Mouse (Mus musculus) layer of hippocampus, adult 8-10 months (tissue): ENCODE data around the gene Ifne. TPM values are rescaled to one million over a fixed set of nuclear protein-coding genes. Genes with fewer than 3 reads are reported as not detected.
"Not testable (repeated sequence)": the region's sequence is repeated elsewhere in the genome, so short reads cannot be mapped to it uniquely, and the experiment has no call there.

ENCODE experiments used
- DNase-seq, 2 experiments: peaks; one replicate each; pipeline ENCODE4 v3.0.0; 2022; ENCODE audit warnings: low spot score in 2 of 2
- microRNA-seq, 2 experiments: library from miRNA; unstranded; fragments of <30 nt; microRNA quantifications; one replicate each; pipeline ENCODE4 v1.2.0; 2022
- total RNA-seq, 4 experiments: library from RNA; stranded (reverse); gene quantifications; 2 replicates each; pipeline ENCODE4 v1.2.4; 2022

Ifne gene
- total RNA-seq, 4 experiments from 2014 or later, result not detected

- DNase-seq, result no peak
Observed at GRCm38 (mm10) chr4:88867926-88868911, 11.8 kb downstream of the Ifne start.

GRCm38 (mm10) chr4:88867366-88867925 lies 12.6 kb downstream of the Ifne start:
- peak; percentile 27 to 72 for DNase-seq

GRCm38 (mm10) chr4:88865011-88865569 lies 14.9 kb downstream of the Ifne start:
- no peak for DNase-seq

- DNase-seq, result no peak
Observed at GRCm38 (mm10) chr4:88864599-88864998, 15.4 kb downstream of the Ifne start.

GRCm38 (mm10) chr4:88863309-88863708 lies 16.7 kb downstream of the Ifne start:
- no peak for DNase-seq

GRCm38 (mm10) chr4:88859214-88859613 lies 20.8 kb downstream of the Ifne start:
- no peak for DNase-seq

GRCm38 (mm10) chr4:88851026-88851763 lies 28.8 kb downstream of the Ifne start:
- no peak for DNase-seq

- no peak for DNase-seq
Observed at GRCm38 (mm10) chr4:88849698-88850097, 30.3 kb downstream of the Ifne start, which contains the start of gene Ifna1. Ifna1 (plus strand) TSS chr4:88850087.

GRCm38 (mm10) chr4:88845334-88845733 lies 34.7 kb downstream of the Ifne start:
- no peak for DNase-seq

GRCm38 (mm10) chr4:88841438-88841911 lies 38.5 kb downstream of the Ifne start, which contains the start of gene Ifna4:
Ifna4 (plus strand) TSS chr4:88841861.
- no peak for DNase-seq

- DNase-seq, result no peak
Observed at GRCm38 (mm10) chr4:88840058-88840457, 39.9 kb downstream of the Ifne start.

- no peak for DNase-seq
Observed at GRCm38 (mm10) chr4:88838828-88839227, 41.2 kb downstream of the Ifne start.

GRCm38 (mm10) chr4:88835225-88835624 lies 44.8 kb downstream of the Ifne start, which contains the start of gene Ifna5:
Ifna5 (plus strand) TSS chr4:88835525.
- not testable (repeated sequence) for DNase-seq

GRCm38 (mm10) chr4:88830523-88830922 lies 49.5 kb downstream of the Ifne start:
- peak in 1 of 2 experiments; percentile 6 for DNase-seq

Small RNA genes lying within 50 kb of the gene (microRNA-seq; reads per million reads assigned to microRNA genes)
- 394 to 422 reads per million in 2 experiments for gene Mir31

Other genes with a start within 250 kb of the Ifne start
- not detected for gene C87499, start 245.8 kb downstream of the Ifne start, total RNA-seq
- not detected for gene Ifna13, start 235.7 kb downstream of the Ifne start, total RNA-seq
- not detected for gene Ifna16, start 203.3 kb downstream of the Ifne start, total RNA-seq
- gene Ifna2, start 196.3 kb downstream of the Ifne start, total RNA-seq, result not detected
- gene Ifnab, start 188.8 kb downstream of the Ifne start, total RNA-seq, result not detected
- 1 to 10 TPM in 1 of 4 experiments, under 1 TPM in 3; 0.72 to 1.7 (median 0.82) TPM for gene Gm26566, start 158.4 kb downstream of the Ifne start, total RNA-seq
- 100 to 1,000 TPM in 3 of 4 experiments, 10 to 100 TPM in 1; 96.8 to 117 (median 107) TPM for gene Klhl9, start 157.7 kb downstream of the Ifne start, total RNA-seq
- not detected for gene Gm13271, start 125.3 kb downstream of the Ifne start, total RNA-seq
- not detected for gene Gm13283, start 120.1 kb downstream of the Ifne start, total RNA-seq
- not detected for gene Gm13290, start 106.4 kb downstream of the Ifne start, total RNA-seq
- not detected for gene Gm13289, start 103.3 kb downstream of the Ifne start, total RNA-seq
- not detected for gene Gm13272, start 100.4 kb downstream of the Ifne start, total RNA-seq
- not detected for gene Ifnz, start 98.1 kb downstream of the Ifne start, total RNA-seq
- not detected for gene Gm13276, start 94.5 kb downstream of the Ifne start, total RNA-seq
- gene Gm13277, start 91.6 kb downstream of the Ifne start, total RNA-seq, result not detected
- not detected for gene Gm13278, start 88.7 kb downstream of the Ifne start, total RNA-seq
- gene Gm13275, start 85.7 kb downstream of the Ifne start, total RNA-seq, result not detected
- gene Gm13279, start 82.8 kb downstream of the Ifne start, total RNA-seq, result not detected
- not detected for gene Gm13285, start 80.5 kb downstream of the Ifne start, total RNA-seq
- not detected for gene Gm13287, start 76.9 kb downstream of the Ifne start, total RNA-seq
- not detected for gene Gm13288, start 74.7 kb downstream of the Ifne start, total RNA-seq
- gene Ifna7, start 64.0 kb downstream of the Ifne start, total RNA-seq, result not detected
- not detected for gene Ifna11, start 60.2 kb downstream of the Ifne start, total RNA-seq
- gene Ifna6, start 52.8 kb downstream of the Ifne start, total RNA-seq, result not detected
- gene Ifna5, start 44.7 kb downstream of the Ifne start, total RNA-seq, result not detected
- not detected for gene Ifna4, start 38.3 kb downstream of the Ifne start, total RNA-seq
- not detected for gene Ifna1, start 30.1 kb downstream of the Ifne start, total RNA-seq